Mouse (Mus musculus) embryonic fibroblast, embryonic 13.5 days (primary cell): Measurements from ENCODE around the gene Cryba2.

ENCODE experiments used
- CTCF ChIP-seq: IDR thresholded peaks from 2 replicates; pipeline ENCODE4 v1.5.1; 2011; ENCODE audit warnings: mild to moderate bottlenecking, control low read depth, low read length, moderate library complexity, borderline replicate concordance; ENCODE audit not compliant: insufficient read depth
- POLR2A ChIP-seq: IDR thresholded peaks from 2 replicates; pipeline ENCODE4 v1.6.1; 2011; ENCODE audit warnings: low read depth, mild to moderate bottlenecking, control low read depth, low read length, moderate library complexity

DNA sequence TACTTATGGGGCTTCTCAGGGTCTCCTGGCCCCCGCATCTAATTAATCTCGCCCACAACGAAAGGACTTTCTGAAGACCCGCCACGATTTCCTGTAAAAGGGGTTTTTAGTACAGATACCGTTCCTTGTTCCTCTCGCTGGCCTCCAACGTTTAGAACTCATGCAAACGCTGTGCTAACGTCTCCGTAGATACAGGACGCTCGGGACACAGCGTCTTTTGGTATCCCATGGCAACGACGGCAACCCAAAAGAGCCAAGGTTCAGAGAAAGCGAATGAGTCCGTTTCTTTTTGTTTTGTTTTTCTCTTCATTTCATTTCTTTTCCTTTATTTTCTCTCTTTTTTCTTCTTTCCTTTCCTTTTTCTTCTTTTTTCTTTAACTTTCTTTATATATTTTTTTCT is 42.5 kb upstream of the Cryba2 start, which contains the start of gene Cfap65:
- TF ChIP-seq CTCF (no peak), POLR2A (no peak)
